Mouse (Mus musculus) fat pad, adult 2 months (tissue): ENCODE data around the gene Itga7.
"Not testable (repeated sequence)": the region's sequence is repeated elsewhere in the genome, so short reads cannot be mapped to it uniquely, and the experiment has no call there.

ENCODE experiments used
- DNase-seq: peaks from one replicate; pipeline ENCODE4 v3.0.0-alpha.2; 2011; ENCODE audit warnings: low read depth, low spot score; ENCODE audit errors: extremely low read depth

Itga7 gene

GRCm38 (mm10) chr10:128980644-128981365, 47.2 kb downstream of the Itga7 start:
- DNase-seq: no peak

DNA sequence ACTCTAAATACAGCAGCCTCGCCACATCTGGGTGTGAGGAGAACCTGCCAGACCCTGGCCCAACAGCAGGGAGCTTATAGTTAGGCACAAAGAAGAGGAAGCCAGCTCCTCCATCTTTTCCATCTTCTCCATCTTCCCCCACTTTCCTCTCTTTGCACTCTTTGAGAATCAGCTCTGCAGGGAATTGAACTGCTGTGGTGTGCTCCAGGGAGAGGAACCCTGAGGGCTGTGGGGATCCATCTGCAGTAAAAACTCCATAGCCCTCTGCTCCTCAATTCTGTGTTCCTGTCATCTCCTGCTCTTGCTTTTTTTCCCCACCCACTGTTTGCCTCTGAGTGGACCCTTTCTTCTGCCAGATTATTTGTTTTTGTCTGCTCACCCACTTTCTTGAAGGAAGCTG, 55.5 kb downstream of the Itga7 start, which contains the start of gene Olfr9:
Gene Olfr9, plus strand, starts transcription at position 301 of the 400 bp plus-strand sequence.
- DNase-seq: not testable (repeated sequence)

DNA sequence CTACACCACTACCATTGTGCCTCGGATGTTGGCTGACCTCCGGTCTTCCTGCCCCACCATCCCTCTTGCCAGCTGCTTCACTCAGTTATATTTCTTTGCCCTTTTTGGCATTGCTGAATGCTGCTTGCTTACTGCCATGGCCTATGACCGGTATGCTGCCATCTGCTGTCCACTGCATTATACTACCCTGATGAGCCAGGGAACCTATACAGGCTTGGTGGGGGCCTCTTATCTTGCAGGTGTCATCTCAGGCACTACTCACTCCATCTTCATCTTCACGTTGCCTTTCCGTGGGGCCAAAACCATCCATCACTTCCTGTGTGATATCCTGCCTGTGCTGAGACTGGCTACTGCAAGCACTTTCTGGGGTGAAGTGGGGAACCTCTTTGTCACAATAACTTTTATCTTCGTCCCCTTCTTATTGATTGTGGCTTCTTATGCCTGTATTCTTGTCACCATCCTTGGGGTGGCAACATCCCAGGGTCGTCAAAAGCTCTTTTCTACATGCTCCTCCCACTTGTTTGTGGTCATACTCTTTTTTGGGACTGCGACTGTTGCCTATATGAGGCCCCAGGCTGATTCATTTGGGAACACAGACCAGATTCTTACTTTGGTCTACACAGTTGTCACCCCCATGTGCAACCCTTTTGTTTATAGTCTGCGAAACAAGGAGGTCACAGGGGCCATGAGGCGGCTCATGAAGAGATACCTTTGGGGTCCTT, 56.7 kb downstream of the Itga7 start:
- DNase-seq: not testable (repeated sequence)

GRCm38 (mm10) chr10:128990994-128991393, 57.4 kb downstream of the Itga7 start:
- DNase-seq: no peak

DNA sequence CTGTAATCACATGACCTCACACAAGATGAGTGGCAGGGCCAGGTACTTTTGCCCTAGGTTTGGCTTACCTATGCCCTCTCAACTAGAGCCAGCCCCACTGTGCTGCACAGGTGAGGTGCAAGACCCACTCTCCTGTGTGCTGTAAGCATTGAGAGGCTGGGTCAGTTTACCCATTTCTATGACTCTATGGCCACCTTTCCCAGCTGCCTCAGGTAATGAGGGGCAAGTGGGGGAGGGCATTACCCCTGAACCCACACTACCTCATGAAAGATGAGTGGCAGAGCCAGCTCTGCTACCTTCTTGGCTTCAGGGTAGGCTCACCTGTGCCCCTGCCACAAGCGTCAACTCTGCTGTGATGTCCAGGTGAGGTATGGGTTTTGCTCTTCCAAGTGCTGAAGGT, 62.2 kb downstream of the Itga7 start:
- no peak for DNase-seq

GRCm38 (mm10) chr10:128996523-128997040, 63.0 kb downstream of the Itga7 start:
- no peak for DNase-seq

GRCm38 (mm10) chr10:129004032-129004920, 70.7 kb downstream of the Itga7 start:
- no peak for DNase-seq
